Mouse (Mus musculus) Muller cell, postnatal 12 days (primary cell): ENCODE data around the gene Olfr652.

Experiments used
- DNase-seq: peaks from one replicate; pipeline ENCODE4 v3.0.0-alpha.2; 2015; ENCODE audit errors: inconsistent ontology term

The Olfr652 gene

DNA sequence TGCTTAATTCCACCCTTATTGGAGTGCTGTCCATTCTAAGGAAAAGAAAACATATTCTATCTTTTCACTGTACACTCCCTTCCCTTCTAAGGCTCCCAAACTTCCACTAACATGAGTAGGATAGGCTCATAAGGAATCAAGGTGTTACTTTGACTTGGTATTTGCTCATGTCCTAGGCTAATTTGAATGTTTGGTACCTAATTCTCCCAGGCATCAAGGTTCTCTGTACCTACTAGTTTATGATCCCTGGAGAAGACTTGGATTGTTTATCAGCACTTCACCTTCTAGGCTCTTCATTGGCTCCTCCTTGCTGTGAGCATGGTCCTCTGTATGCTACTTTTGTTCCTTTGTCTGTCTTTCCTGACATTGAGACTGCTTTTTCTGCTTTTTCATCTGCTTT is at the start of gene Olfr652:
Gene Olfr652 (plus strand): TSS at position 301 of the 400 bp plus-strand sequence.
- DNase-seq, result no peak

DNA sequence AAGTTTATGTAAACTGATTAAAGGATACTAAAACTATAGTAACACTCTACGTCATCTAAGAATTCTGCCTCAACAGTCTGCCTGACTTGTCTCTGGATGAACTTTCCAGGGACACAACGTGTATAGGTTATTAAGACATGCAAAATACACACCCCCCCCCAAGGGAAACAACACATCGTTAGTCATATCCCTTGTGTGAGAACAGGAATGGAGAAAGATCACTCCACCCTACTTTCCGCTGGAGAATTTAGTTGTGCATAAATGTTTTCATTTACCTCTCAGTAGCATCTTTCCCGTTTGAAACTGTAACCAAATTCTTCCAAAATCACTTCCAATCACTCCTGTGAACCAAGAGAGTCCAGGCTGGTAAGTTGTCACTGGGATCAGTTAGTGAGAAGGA is 10.9 kb upstream of the Olfr652 start, which contains the start of gene Olfr651:
Gene Olfr651 (plus strand): TSS at position 301 of the 400 bp plus-strand sequence.
- no peak for DNase-seq

DNA sequence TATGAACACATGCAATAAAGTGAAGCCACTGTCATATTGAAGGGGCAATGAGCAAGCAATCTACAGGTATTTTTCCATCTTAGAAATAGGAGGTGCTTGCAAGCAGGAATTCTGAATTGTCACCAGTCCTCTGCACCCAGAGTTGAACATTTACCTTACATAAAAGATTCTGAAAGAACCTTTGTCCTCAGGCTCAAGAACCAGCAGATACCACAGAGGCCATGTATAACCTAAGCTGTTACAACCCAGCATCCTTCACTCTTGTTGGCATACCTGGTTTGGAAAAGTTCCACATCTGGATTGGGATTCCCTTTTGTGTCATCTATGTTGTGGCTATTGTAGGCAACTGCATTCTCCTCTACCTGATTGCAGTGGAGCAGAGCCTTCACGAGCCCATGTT is 8.0 kb upstream of the Olfr652 start:
- no peak for DNase-seq

DNA sequence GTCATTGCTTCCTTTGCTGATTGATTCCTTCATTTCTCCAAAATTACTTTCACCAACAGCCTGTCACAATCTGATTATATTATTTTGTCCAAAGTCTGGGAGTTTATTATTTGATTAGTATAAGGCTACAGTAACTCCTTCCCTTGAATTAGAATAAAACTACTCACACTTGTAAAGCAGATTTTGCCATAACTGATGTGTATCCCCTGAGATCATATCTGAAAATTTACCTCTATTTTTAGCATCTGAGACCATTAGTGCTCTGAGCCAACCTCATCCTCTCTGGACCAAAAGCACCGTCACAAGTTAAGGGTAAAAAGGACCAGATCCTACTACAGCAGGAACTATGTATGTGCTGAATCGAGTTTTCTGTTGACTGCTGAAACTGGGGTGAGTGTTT is 16.3 kb downstream of the Olfr652 start, which contains the start of gene Olfr653:
Gene Olfr653 (plus strand): TSS at position 301 of the 400 bp plus-strand sequence.
- DNase-seq, result no peak

DNA sequence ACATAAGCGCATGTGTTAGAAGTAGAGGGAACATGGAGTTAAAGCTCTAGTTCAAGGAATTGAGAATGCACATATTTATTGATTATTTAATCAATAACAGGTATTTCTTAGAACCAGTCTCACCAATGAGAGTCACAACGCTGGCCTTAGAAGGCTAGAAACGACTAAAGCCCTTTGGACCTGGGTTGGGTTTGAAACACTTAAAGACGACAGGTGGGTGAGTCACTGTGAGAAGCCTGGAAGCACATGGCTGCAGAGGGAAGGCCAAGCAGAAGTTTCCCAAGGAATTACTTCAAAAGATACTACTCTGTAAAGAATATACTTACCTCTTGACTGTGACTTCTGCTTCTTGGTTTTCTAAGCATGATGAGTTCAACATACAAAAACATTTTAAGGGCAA is 20.1 kb downstream of the Olfr652 start:
- no peak for DNase-seq

DNA sequence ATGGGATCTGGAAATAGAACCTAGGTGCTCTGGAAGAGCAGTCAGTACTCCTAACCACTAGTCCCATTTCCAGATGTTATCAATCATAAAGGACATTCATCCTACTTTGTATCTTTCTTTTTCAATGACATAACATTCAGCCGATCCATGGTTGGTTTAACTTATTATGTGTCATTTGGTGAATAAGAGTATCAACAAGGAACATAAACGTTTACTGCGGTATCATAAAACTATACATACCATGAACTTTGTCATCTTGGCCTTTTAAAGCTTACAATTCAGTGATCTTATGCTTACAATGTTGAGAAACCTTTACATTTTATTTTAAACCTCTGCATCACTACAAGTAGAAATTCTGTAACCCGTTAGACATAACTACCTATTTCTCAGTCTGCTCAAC is 20.7 kb downstream of the Olfr652 start:
- DNase-seq, result no peak

DNA sequence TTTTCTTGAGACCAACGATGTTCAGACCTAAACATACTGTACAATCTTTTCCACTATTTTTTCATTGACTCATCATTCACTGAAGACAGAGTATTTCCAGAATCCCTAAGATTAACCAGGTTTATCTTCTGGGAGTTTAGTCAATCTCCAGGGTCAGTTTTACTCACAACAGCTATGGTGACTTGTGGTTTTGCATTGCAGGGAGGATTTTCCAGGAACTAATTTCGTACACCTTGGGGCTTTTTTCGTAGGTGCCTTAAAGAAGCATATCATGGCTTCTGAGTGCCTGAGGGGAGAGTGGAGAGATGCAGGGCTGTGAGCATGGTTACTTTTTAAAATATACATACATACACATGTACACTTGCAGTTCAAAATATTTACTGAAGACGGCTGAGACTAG is 26.0 kb downstream of the Olfr652 start, which contains the start of gene Olfr654:
Gene Olfr654 (plus strand): TSS at position 301 of the 400 bp plus-strand sequence.
- DNase-seq, result no peak

DNA sequence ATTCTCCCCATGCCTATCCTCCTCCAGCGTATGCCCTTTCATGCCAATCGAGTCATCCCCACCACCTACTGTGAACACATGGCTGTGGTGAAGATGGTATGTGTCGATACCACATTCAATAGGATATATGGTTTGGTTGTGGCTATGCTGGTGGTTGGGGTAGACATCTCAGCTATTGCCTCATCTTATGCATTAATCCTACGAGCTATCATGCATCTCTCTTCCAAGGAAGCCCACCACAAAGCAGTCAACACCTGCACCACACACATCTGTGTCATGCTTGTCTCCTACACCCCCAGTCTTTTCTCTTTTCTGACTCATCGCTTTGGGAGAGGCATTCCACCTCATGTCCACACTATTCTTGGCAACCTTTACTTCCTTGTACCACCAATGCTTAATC is 27.6 kb downstream of the Olfr652 start:
- DNase-seq, result peak; percentile 2

DNA sequence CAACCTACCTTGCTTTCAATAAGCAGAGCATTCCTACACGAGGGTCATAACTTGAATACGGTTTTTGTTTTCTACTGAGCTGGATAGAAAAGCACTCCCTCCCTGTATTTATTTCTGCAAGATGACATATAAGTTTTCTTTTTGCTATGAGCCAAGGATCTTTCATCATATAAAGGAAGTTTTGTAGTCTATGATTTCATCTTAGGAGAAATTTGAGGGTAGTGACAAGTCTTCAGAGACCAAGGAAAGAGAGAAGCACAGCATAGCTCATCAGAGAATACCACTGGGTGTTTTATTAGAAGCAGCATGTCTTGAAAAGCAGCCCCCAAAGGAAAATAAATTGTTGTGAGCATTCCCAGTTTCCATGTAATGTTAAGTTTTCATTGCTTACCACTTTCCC is 41.0 kb downstream of the Olfr652 start, which contains the start of gene Olfr655:
Gene Olfr655 (minus strand): TSS at position 101 of the 400 bp plus-strand sequence.
- DNase-seq, result no peak

DNA sequence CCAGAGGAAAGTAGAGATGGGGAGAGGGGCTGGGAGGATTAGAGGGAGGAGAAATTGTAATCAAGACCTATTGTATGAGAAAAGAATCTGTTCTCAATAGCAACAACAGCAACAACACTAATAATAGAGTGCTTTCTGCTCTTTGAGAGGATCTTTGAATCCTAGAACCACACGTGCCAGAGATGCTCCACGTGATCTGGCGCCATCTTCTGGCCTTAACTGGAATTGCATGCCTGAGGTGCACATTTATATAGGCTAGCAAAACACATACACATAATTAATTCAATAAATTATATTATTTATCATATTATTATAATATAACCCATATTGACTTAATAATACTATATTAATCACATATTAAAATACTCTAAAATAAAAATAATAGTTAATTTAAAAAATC is 42.5 kb downstream of the Olfr652 start:
- DNase-seq, result no peak

DNA sequence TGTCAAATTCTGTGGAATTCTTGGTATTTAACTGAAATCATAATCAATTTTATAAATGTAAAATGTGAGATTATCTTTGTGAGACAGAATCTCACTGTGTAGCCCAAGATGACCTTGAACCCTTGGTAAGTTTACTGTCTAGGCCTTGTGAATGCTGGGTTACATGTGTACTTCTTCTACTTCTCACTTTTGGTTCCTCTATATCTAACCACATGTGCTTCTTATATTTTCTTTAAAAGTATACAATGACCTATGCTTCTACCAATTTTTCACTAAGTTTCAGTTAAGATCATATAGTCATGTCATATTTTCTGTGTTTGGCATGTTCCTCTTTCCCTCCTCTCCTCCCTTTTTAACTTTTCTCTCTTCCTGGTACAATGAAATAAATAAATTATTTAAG is 44.0 kb downstream of the Olfr652 start:
- DNase-seq, result no peak

DNA sequence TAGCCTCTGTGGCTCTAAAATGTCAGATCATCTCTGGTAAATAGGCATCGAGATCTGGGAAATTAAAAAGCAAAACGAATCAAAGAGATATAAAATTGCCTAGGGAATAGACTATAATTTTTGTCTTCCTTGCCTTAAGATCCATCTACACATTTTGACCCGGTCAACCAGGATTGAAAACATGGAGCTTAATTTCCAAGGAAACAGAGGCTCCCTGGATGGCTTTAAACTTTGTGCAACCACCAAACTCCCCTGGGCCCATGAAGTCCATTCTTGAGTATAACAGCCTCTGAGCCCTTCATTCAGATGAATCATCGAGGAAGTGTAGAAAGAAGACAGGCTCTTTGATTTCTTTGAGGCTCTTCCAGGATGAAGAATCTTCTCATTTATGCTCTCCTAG is 53.0 kb downstream of the Olfr652 start, which contains the start of gene Olfr656:
Gene Olfr656 (plus strand): TSS at position 301 of the 400 bp plus-strand sequence.
- no peak for DNase-seq
